Mouse (Mus musculus): ENCODE measurements at regions not wholly inside any gene's neighbourhood (a gene's known extent, or its start where the extent isn't known, plus 50 kb on each side); places are given as distances from the start of the nearest gene placed in this dataset.

GRCm38 (mm10) chr16:49278478-49278877 is 221.2 kb downstream of the Myh15 start:
- peak; percentile 68 to 73 for DNase-seq

- DNase-seq: peak; percentile 21 to 31
These were observed 230.9 kb downstream of the Myh15 start for GRCm38 (mm10) chr16:49288096-49288714.

DNA sequence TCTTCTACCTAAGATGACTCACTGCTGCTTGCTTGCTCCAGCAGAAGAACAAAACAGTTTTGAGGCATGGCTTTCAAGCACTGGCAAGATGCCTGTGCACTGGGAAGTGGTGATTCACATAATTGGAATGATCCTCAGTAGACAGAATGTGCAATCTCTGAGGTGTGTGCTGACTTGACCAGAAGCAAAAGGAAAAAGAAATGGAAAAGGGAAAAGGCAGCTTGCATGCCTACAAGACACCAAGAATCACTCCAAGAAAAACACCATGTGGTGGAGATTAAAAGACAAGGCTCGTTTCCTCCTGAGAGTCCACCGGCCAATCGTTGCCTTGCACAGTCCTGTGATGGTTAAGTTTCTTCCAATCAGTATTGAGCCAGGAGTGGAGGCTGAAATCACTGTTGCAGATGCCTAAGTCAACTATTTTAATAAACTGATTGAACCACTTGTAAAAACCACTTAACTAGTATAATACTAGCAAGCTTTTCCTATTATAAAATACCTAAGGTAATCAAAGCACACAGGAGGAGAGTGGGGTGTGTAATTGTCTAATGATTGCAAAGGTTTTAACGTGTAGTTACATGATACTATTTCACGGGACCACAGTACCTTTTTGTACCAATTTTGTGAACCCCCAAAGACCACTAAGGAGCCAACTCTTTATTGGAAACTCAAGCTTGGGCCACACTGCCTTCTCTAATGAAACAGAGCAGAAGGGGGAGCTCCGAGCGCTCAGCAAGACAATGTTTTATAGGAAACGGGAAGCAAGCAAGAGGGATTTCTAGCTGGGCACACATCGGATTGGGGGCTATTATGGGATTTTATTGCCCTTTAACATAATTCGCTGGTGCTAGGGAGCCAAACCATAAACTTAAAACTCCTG is 232.2 kb downstream of the Myh15 start:
- DNase-seq: peak; percentile 62 to 66

- no peak for DNase-seq
These were observed 246.5 kb downstream of the Myh15 start for GRCm38 (mm10) chr16:49303612-49304307.

- no peak for DNase-seq
These were observed 247.1 kb downstream of the Myh15 start for GRCm38 (mm10) chr16:49304354-49304753.

- no peak for DNase-seq
These were observed 259.8 kb downstream of the Myh15 start for GRCm38 (mm10) chr16:49317061-49317460.

DNA sequence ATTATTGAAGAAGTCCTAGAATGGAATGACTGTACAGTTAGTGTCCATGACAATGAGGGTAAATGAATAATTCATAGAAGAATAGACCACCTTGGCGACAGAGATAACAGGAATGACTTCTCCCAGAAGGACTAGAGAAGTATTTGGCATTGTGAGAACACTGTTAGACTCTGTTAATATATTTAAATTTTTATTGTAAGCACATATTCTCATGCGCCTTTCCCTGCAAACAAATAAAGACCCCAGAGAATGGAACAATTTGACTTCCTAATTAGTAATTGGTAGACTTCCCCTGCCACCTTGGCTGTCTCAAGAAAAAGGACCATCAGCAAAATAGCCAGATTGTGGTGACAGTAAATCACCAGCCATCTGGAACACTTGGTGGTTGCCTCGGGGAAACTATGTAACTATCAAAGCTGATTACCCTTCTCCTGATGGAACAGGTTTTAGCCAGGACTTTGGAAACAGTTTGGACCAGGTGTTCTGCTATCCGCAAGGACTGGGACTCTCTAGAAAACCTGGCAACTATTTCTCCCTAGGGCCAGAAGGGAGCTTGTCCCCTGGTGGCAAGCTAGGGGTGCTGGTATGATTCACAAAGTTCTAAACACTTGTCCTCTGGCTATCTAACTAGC is 261.9 kb downstream of the Myh15 start:
- peak; percentile 10 for DNase-seq

DNA sequence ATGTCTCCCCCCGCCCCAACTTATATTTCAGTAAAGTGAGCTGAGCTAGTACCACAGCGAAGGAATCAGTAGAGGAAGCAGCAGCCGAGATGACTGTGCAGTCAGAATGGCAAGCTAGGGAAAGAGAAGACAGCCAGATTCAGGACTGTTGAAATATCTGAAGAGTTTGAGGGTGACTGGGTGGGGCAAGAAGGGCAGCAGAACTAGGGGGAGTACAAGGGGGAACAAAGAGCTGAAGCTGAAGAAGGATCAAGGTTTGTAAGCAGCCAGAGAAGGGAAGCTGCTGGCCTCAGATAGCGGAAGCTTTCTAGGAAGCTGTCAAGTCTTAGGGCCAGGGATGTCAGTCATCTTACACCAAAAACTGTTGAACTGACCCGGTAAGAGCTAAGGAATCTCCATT is 262.5 kb downstream of the Myh15 start:
- no peak for DNase-seq

DNA sequence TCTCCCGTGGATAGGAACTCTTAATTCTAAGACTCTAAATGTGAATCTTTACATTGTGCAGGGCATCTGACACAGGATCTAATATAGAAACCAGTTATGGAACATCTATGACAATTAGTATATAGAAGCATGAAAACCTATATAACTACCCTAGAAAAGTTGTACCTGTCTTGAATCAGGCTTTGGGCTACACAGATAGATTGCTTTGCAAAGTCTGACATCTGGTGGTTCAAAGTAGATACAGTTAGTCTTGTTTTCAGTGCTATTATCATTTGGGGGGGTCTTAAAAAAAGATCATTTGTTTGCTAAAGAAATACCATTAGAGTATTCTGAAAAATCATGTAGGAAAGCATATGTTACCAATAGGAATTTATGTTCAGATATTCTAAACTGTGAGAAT is 264.7 kb downstream of the Myh15 start:
- DNase-seq: no peak

DNA sequence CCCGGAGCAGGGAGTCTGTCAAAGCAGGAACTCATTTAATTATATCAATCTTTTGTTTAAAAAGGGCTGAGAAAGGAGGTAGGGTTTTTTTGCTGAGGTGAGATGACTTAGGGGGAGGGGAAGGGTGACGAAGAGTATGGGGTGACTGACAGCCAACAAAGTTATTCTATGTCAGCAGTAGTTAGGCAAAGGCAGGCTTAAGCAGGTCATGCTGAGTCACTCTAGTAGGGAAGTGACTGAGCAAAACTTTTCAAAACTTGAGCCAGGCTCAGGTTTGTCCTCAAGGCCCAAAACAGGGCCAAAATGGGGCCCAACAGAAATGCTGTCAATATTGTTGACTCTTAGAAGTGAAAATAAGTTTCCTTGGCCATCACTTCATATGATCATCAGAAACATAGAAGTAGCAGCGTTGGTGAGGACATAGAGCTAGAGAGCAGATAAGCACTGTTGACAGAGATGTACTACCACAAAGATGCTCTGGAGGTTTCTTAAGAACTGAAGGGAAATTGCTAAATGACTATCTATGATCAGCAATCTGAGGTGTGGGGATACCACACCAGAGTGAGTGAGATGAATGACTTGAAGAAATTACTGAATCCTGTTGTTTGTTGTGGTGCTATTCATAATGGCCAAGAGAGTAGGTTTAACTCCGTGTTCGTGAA is 273.6 kb downstream of the Myh15 start:
- DNase-seq: no peak

DNA sequence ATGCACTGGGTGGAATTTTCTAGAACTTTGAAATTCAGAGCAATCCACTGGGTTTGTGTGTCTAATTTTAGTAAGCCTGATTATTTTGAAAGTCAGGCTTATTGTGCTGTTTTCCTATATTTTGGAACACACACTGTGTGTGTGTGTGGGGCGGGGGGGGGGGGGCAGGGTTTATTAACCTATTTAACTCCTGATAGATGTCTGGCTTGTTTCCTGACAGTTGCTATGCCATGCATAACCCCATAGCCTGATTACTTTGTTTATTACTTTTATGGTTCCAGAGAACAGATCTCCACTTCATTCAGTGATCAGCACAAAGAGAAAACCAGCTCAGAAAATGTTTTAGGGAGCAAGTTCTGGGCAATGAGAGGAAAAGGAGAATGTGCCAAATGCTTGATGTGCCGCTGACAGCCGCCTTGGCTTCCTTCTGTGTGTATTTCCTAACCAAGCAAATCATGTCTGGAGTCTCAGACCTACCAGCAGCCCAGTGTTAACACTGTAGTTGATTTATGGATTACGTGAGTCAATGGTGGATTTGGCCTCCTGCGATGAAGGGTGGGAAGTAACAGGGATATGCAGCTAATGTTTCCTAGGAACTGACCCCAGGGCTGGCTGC is 274.9 kb downstream of the Myh15 start:
- DNase-seq: no peak

GRCm38 (mm10) chr16:49335916-49336315 is 278.6 kb downstream of the Myh15 start:
- peak; percentile 12 to 19 for DNase-seq

DNA sequence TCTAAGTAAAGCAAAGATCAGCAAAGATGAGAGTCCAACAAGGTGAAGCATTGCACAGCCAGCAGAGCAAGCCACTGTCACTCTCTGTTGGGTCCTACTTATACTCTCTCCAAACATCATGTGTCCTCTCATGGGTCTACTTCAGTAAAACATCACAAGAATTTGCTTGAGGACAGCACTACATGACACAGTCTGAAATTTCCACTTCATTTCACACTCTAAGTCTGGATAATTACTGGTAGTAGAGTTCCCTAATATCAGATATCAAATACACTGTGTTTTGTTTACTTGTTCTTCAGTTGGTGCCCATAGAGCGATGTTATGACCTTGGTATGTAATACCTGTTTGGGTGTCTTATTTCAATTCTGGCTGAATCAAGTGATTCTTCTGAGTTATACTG is 280.7 kb downstream of the Myh15 start:
- DNase-seq: no peak

DNA sequence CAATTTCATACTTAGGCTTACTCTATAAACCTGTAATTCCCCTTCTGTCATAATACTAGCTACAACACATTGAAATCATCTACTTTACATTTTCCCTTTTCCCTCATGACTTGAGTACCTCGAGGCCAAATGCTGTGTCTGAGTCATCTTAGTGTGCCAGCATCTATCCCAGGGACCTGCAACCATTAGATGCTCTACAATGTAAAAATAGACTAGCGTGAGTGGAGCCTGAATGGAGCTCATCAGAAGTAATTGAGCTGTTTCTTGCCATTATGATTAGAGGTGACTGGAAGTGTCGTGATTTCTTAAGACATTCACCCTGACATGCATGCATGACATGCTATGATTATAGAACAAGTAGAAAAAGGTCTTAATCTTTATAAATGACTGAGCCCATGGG is 301.1 kb downstream of the Myh15 start:
- no peak for DNase-seq

DNA sequence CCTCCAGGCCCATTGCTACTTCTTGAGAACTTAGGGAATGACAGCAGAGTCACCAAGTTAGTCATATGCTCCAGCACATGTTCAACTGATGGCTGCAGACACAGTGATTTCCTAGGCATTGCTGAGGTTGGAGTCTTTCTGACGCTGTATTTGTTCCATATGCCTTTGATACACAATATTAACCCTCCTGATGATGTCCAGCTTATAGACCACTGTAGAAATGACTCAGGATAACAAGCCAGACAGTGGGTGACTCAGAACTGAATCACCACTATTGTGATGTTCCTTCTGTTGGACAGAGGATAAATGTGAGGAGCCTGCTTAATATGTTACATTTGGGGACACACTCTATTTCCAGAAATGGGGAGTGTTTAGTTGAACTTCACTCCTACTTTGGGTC is 304.4 kb downstream of the Myh15 start:
- no peak for DNase-seq

DNA sequence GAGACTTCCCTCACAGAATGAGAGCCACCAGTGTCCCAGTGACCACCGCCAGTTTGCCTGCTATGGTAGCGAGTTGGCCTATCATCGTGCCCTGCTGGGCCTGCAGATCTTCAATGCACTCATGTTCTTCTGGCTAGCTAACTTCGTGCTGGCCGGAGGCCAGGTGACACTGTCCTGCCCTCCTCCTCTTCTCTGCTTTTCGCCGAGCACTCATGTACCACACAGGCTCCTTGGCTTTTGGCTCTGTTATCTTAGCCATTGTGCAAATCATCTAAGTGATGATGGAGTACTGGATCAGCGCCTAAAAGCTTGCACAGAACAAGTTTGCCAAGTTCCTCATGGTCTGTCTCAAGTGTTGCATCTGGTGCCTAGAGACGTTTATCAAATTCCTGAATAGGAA is 312.2 kb downstream of the Myh15 start:
- DNase-seq: no peak

GRCm38 (mm10) chr16:49375108-49375507 is 317.8 kb downstream of the Myh15 start:
- no peak for DNase-seq

DNA sequence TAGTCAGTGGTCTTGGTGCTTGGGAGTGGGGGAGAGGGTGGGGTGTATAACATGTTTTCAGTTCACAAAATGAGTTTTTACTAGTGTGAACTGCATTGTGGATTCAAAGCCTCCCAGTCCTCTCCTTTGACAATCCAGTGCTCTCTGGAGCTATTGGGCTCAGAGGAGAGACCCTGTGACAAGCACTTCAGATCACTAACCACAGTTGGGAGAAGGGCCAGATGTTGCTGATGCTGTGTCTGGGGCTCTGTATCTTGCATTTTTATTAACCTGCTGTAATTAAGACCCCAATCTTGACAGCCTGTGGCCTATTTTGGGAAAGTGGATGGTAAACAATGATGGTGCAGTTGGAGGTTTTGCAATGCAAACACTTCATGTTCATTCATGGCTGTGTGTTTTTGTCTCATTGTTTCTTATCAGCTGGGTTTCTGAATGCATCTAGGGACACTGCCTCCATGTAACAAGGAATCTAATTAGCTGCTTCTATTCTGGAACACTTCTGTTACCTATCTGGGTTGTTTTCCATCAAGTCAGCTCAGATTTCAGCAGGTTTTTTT is 320.0 kb upstream of the Ift57 start:
- DNase-seq: no peak

DNA sequence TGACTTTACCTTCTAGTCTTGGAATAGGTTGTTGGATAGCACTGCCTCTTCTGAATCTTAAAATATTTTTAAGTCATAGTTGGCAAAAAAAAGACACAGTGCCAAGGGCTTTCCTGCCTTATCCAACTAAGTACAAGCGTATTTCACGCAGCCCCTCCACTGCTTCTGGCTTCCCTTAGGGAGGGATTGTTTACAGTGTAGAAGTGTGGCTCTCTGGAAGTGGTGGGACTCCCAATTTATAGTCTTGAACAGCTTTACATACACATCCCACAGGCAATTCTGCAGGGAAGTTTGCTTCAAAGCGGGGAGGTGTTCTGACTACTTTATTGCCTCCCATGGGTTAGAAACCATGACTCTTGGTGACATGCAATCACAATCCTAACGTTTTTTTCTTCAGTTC is 310.9 kb upstream of the Ift57 start:
- DNase-seq: no peak

DNA sequence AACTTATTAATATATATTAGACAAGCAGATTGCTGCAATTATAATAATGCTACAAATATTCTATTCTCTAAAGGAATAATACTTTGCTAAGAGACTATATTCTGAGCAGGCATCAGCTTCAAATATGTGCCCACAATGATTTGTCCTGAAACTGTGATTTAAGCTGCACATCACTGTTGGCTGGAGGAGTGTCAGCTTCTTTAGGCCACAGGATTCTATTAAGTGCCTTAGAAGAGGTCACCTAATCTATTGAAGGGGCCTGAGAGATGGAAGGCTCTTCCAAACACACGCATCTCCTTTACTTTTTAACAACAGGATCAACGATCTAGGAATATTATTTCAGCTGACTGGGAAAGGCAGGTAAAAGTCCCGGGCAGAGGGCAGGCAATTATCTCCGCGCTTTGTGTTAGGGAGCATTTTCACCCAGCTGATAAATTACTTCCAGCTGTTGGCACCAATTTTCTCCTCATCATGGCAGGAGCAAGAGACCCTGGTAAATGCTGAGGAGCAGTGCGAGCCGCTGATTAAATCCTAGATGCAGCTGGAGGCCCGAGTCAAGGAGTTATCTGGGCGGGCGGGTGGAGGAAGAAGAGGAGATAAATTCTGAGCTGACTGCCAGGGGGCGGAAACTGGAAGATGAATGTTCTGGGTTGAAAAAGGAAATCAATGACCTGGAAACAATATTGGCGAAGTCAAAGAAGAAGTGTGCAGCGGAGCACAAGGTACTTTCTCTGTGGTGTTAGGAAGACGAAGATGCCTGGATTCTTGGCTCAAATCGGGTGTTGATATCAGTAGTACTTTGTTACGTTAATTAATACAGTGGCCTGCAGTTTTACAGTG is 290.9 kb upstream of the Ift57 start:
- no peak for DNase-seq

- DNase-seq: no peak
These were observed 289.8 kb upstream of the Ift57 start for GRCm38 (mm10) chr16:49409235-49409634.

All from cerebellum, adult 18-20 months (tissue).